ENCODE assay signal across 8 mouse cellular contexts in genomic region chr10:42860159-42860911, GRCm38 (mm10). TPM values are rescaled to one million over a fixed set of nuclear protein-coding genes. Genes with fewer than 3 reads are reported as not detected.
A peak's percentile ranks its signal among the peaks of the same experiment; 100 is the strongest.
DNase-seq lines count a peak whose midpoint lies in the region; ATAC-seq and TF ChIP-seq lines count a peak whose summit lies in the region.

Gene Scml4 (plus strand): TSS chr10:42860370.

- H3K36me3 ChIP-seq in forebrain, embryonic 16.5 days (ENCODE audit: control insufficient read depth, insufficient read depth), result no peaks in the 10 kb centered on the region
- H3K36me3 ChIP-seq in intestine, postnatal 0 days (ENCODE audit: control insufficient read depth, insufficient read depth), result no peaks in the 10 kb centered on the region
- no peaks in the 10 kb centered on the region for H3K36me3 ChIP-seq in liver, postnatal 0 days (replicated peaks; ENCODE audit: insufficient read depth, low read length)
- H3K36me3 ChIP-seq in neural tube, embryonic 12.5 days, result no peaks in the 10 kb centered on the region

- H3K9me3 ChIP-seq in forebrain, embryonic 16.5 days (ENCODE audit: control insufficient read depth, low read length), result no peaks in the 10 kb centered on the region
- H3K9me3 ChIP-seq in intestine, postnatal 0 days (ENCODE audit: control insufficient read depth), result no peaks in the 10 kb centered on the region
- peaks cover 4% of the 10 kb centered on the region; the same call in 1 of the 2 replicates for H3K9me3 ChIP-seq in liver, postnatal 0 days (ENCODE audit: low read length)
- no peaks in the 10 kb centered on the region for H3K9me3 ChIP-seq in neural tube, embryonic 12.5 days

- peak; percentile 3; the same call in 1 of the 2 replicates for TF ChIP-seq CTCF in intestine, postnatal 0 days (IDR thresholded peaks at IDR 0.05; ENCODE audit: low read depth)
- no peak for TF ChIP-seq CTCF in liver, postnatal 0 days (IDR thresholded peaks at IDR 0.05; ENCODE audit: low read depth)

- TF ChIP-seq EP300 in liver, postnatal 0 days (IDR thresholded peaks at IDR 0.05; ENCODE audit: low read depth), result no peak

- H3K4me2 ChIP-seq in forebrain, embryonic 16.5 days (ENCODE audit: low read length), result peak within 1 kb of the TSS; percentile 63
- peak within 1 kb of the TSS; percentile 58 for H3K4me2 ChIP-seq in intestine, postnatal 0 days (replicated peaks; ENCODE audit: low read depth)
- H3K4me2 ChIP-seq in liver, postnatal 0 days (ENCODE audit: low read depth, low read length), result peak within 1 kb of the TSS; percentile 51
- peak within 1 kb of the TSS; percentile 51 for H3K4me2 ChIP-seq in neural tube, embryonic 12.5 days (replicated peaks)

- 17% methylated on average over 17 of the region's 17 CpGs for WGBS in forebrain, embryonic 16.5 days
- 41% methylated on average over 17 of the region's 17 CpGs for WGBS in intestine, postnatal 0 days
- 27% methylated on average over 17 of the region's 17 CpGs for WGBS in liver, postnatal 0 days (ENCODE audit: insufficient replicate concordance)
- WGBS in neural tube, embryonic 12.5 days, result 33% methylated on average over 17 of the region's 17 CpGs

- DNase-seq in liver, postnatal 0 days, result peak; percentile 30
- peak; percentile 88 for DNase-seq in thymus, postnatal 0 days (ENCODE audit: low spot score)
- no peak for DNase-seq in urinary bladder, postnatal 25 days (ENCODE audit: low spot score)

- peaks cover 5% of the 10 kb centered on the region; the same call in 1 of the 2 replicates for H3K27me3 ChIP-seq in forebrain, embryonic 16.5 days (replicated peaks; ENCODE audit: control insufficient read depth, insufficient read depth, low read length)
- H3K27me3 ChIP-seq in intestine, postnatal 0 days (replicated peaks; ENCODE audit: control insufficient read depth, insufficient read depth, low read length), result no peaks in the 10 kb centered on the region
- no peaks in the 10 kb centered on the region for H3K27me3 ChIP-seq in liver, postnatal 0 days (ENCODE audit: insufficient read depth, low read length)
- no peaks in the 10 kb centered on the region for H3K27me3 ChIP-seq in neural tube, embryonic 12.5 days (replicated peaks)

- ATAC-seq in CD4-positive, CD25-positive, alpha-beta regulatory T cell, adult 4 months, result peak; percentile 72
- peak; percentile 68 for ATAC-seq in activated CD4-positive, CD25-positive, alpha-beta regulatory T cell, adult 4 months
- peak; percentile 80 for ATAC-seq in forebrain, embryonic 16.5 days
- peak; percentile 75 for ATAC-seq in intestine, postnatal 0 days
- peak; percentile 45 for ATAC-seq in liver, postnatal 0 days
- ATAC-seq in neural tube, embryonic 12.5 days (ENCODE audit: low FRiP score, low read depth), result peak; percentile 80

- peak within 1 kb of the TSS; percentile 62 for H3K9ac ChIP-seq in forebrain, embryonic 16.5 days (replicated peaks; ENCODE audit: low read depth, low read length)
- H3K9ac ChIP-seq in intestine, postnatal 0 days (ENCODE audit: low read depth, low read length), result no peak within 1 kb of the TSS
- peak within 1 kb of the TSS; percentile 34; the same call in 1 of the 2 replicates for H3K9ac ChIP-seq in liver, postnatal 0 days (replicated peaks)
- no peak within 1 kb of the TSS for H3K9ac ChIP-seq in neural tube, embryonic 12.5 days

- peak within 1 kb of the TSS; percentile 70 for H3K27ac ChIP-seq in forebrain, embryonic 16.5 days (ENCODE audit: low read length)
- peak within 1 kb of the TSS; percentile 79 for H3K27ac ChIP-seq in intestine, postnatal 0 days (ENCODE audit: low read depth, low read length)
- H3K27ac ChIP-seq in liver, postnatal 0 days (ENCODE audit: low read depth), result peak within 1 kb of the TSS; percentile 74
- H3K27ac ChIP-seq in neural tube, embryonic 12.5 days, result peak within 1 kb of the TSS; percentile 47

- peak within 1 kb of the TSS; percentile 45 for H3K4me3 ChIP-seq in forebrain, embryonic 16.5 days (replicated peaks; ENCODE audit: low read length)
- H3K4me3 ChIP-seq in intestine, postnatal 0 days (ENCODE audit: low read depth, low read length), result peak within 1 kb of the TSS; percentile 23
- peak within 1 kb of the TSS; percentile 35 for H3K4me3 ChIP-seq in liver, postnatal 0 days (ENCODE audit: low read depth, low read length)
- peak within 1 kb of the TSS; percentile 7; the same call in 1 of the 2 replicates for H3K4me3 ChIP-seq in neural tube, embryonic 12.5 days

- H3K4me1 ChIP-seq in forebrain, embryonic 16.5 days (replicated peaks; ENCODE audit: control insufficient read depth, insufficient read depth, low read length), result peaks cover 39% of the 10 kb centered on the region
- 0 out of 2 replicates have a peak, but pooled peaks cover 2% of the 10 kb centered on the region for H3K4me1 ChIP-seq in intestine, postnatal 0 days (replicated peaks; ENCODE audit: control insufficient read depth, insufficient read depth, low read length)
- H3K4me1 ChIP-seq in liver, postnatal 0 days (ENCODE audit: insufficient read depth), result 0 out of 2 replicates have a peak, but pooled peaks cover 3% of the 10 kb centered on the region
- peaks cover 28% of the 10 kb centered on the region for H3K4me1 ChIP-seq in neural tube, embryonic 12.5 days

RNA-seq across cellular contexts. Expression of gene Scml4, which starts in this region (rescaled TPM):
- 10 to 100 TPM; 56.6 to 87.8 TPM for polyA plus RNA-seq in CD4-positive, CD25-positive, alpha-beta regulatory T cell, adult 4 months (2017; shearing (Covaris generic))
- 10 to 100 TPM; 26.9 to 40.4 TPM for polyA plus RNA-seq in activated CD4-positive, CD25-positive, alpha-beta regulatory T cell, adult 4 months (2017; shearing (Covaris generic))
- polyA plus RNA-seq in forebrain, embryonic 16.5 days (2015; fragmentation: Nextera tagmentation; extraction: Ambion mirVana), result 9.5 and 10.4 TPM in 2 replicates
- 13.0 and 13.7 TPM in 2 replicates for polyA plus RNA-seq in intestine, postnatal 0 days (2015; fragmentation: Nextera tagmentation; extraction: Ambion mirVana)
- 0.43 and 0.49 TPM in 2 replicates for polyA plus RNA-seq in liver, postnatal 0 days (2015; fragmentation: Nextera tagmentation; extraction: Ambion mirVana)
- polyA plus RNA-seq in neural tube, embryonic 12.5 days (2016; fragmentation: Nextera tagmentation; extraction: Ambion mirVana), result 2.8 and 3.0 TPM in 2 replicates
- 8.5 and 12.1 TPM in 2 replicates for polyA plus RNA-seq in thymus, postnatal 0 days (2015; fragmentation: Nextera tagmentation; extraction: Ambion mirVana)

Comparison
In these comparisons a context has a peak if more than half of its experiments do, and no peak if none do; other contexts are left out.
1. Peak in DNase-seq, ATAC-seq, H3K4me3 ChIP-seq, H3K27ac ChIP-seq, H3K9ac ChIP-seq and H3K4me2 ChIP-seq in liver, postnatal 0 days; RNA of the gene not detected or under 1 TPM.